Mouse (Mus musculus) kidney, adult 9 months (tissue): Measurements from ENCODE around the gene Pex11g.

Experiments
- DNase-seq: peaks from one replicate; pipeline ENCODE4 v3.0.0; 2022

Gene Pex11g

DNA sequence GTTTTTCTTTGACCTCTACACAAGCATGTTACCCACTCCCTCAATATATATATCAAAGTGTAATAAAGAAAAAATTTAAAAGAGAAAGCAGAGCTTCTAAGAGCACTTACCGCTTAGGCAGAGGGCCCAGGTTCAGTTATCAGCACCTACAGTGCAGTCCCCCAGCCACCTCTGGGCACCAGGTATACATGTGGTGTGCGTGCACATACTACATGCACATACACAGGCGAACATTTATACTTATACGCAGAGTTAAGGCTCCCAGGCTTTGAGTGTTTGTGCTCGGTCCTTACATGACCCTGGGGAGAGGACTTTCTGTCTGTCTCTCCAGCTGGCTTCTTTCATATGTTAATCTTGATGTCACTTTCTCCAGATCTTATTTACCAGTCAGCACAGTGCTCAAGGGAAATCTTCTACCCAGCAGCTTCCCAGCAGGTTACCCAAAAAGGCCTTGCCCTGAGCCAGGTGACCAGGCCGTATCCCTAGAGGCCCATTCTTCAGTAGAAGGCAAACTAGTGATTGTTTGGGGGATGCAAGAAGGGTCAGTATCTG lies 52.8 kb downstream of the Pex11g start:
- no peak for DNase-seq

DNA sequence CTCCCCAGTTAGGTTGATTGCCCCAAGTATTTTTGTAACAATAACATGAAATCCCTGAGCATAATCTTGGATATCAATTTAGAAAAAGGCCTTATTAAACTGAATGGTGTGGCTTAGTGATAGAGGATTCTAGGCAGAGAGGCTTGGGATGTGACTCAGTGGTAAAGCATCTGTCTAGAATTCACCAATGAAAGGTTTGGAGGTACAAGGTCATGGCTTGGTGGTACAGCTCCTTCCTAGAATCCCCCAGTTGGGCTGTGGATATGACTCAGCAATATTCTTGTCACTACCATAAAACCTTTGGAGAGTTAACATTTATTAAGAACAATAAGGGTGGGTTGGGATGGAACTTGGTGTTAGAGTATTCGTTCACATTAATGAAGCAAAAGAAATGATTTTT lies 54.7 kb downstream of the Pex11g start:
- no peak for DNase-seq

DNA sequence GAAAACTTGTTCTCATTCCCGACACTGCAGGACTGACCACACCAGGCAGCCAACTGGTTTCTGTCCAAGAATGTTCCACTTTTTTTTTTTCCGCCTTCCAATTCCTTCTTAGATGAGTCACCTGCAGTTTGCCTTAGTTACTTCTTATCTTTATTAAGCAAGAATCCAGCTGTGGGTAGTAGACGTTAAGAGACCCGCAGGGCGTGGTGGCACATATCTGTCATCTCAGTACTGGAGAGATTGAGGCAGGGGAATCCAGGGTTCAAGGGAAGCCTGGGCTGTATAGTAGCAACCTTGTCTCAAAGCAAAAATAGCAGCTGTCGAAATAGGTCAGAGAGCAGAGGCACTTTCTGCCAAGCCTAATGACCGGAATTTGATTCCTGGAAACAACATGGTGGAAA lies 55.6 kb downstream of the Pex11g start:
- DNase-seq = peak; percentile 41

DNA sequence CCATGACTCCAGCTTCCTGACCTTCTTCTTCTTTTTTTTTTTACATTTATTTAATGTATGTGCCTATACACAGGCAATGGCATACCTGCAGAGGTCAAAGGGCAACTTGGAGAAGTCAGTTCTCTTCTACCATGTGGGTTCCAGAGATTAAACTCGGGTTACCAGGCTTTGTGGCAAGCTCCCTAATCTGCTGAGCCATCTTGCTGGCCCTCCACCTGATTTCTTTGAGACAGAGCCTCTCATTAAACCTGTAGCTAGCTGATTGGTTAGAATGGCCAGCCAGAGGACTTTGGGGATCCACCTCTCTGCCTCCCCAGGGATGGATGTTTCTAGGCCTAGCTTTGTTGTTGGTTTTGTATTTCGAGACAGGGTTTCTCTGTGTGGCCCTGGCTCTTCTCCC lies 56.4 kb downstream of the Pex11g start:
- DNase-seq = no peak

DNA sequence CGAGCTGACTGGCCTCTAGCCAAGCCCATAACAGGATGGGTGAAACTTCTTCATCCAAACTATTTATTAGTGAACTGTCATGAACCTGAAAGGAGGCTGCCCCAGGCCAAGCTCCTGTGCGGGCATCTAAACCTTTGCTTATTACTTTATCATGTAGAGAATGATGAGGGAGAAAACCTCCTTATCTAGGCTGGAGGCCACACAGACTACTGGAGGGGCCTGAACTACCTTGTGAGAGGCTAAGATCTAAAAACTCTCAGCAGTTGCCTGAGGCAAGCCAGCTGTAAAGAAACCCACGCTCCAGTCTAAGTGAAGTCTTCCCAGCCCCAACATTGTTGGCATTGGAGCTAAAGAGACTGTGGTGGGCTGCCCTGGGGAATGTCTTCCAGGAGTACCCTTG lies 60.1 kb downstream of the Pex11g start:
- no peak for DNase-seq
